Mouse (Mus musculus) adipocyte (in vitro differentiated cells): ENCODE measurements around the gene Nr6a1.
A peak's percentile ranks its signal among the peaks of the same experiment; 100 is the strongest.

Source experiments
- DNase-seq: peaks from one replicate; pipeline ENCODE4 v3.0.0-alpha.2; 2016; ENCODE audit warnings: low spot score

Gene Nr6a1

GRCm38 (mm10) chr2:38874544-38875108 is 52.9 kb downstream of the Nr6a1 start:
- DNase-seq = peak; percentile 47

GRCm38 (mm10) chr2:38872730-38873129 is 54.8 kb downstream of the Nr6a1 start:
- no peak for DNase-seq

DNA sequence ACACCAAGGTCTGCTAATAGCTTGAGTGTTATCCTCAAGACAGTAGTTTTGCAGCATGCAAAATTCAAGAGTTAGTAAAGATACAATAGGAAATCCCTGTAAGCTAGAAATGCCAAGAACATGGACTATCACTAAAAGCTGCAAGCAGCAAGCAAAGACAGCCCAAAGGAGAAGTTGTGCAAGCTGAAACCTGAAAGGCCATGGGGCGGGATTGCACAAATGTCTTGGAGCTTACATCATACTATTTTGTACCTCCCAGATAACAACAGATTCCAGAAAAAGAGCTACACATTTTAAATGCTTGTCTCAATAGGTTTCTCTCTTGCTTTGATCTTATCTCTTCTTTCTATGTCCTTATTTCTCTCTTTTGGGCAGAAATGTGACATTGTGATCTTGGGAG is 60.8 kb downstream of the Nr6a1 start:
- peak; percentile 74 for DNase-seq

DNA sequence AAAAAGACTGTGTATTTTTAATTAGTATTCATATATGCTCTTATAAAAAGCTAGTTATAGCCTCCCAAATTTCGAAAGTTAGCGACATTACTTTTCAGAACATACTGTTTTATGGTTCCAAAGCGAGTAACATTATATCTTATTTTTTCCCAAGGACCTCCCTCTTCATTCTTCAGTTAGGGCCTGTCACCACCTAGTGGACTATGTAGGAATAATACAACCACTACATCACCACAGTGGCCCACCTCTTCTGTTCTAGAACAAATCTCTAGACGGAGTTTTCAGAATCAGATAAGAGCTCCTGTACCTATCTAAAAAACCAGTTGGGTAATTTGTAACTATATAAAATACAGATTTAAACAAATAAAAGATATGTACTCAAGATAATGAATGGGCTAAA is 63.5 kb downstream of the Nr6a1 start:
- peak; percentile 77 for DNase-seq

- DNase-seq = no peak
Measured at GRCm38 (mm10) chr2:38851797-38852196, 75.7 kb downstream of the Nr6a1 start.

- DNase-seq = no peak
Measured at GRCm38 (mm10) chr2:38846319-38846718, 81.2 kb downstream of the Nr6a1 start.

- no peak for DNase-seq
Measured at GRCm38 (mm10) chr2:38835489-38835888, 92.0 kb downstream of the Nr6a1 start.

DNA sequence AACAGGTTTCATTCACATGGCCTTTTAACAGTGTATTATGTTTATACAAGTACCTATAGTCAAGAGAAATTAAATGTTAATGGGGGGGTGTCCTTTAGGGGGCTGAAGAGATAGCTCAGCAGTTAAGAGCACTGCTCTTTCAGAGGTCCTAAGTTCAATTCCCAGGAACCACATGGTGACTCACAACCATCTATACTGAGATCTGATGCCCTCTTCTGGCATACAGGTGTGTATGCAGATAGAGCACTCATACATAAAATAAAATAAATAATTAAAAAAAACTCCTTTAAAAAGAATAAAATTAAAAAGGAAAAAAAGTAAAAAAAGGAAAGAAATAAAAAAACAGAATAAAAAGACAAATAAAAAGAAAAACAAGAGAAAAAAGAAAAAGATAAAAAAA is 95.5 kb downstream of the Nr6a1 start:
- DNase-seq = no peak

DNA sequence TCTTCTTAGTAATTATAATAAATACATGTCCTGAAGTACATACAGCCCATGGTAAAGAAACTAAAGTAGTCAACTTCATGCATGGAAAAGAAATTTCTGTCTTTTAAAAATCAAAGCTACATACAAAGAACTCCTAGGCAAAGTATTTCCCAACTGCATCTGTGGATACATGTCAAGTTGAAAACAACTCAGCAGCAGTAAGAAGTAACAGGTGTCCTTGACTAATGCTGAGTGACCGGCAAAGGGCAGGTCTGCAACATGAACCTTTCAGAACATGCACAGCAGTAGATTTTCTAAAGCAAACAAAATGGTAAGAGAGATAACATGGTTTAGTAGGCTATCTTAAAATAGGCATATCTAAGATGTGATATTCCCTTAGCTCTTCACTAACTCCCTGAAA is 98.0 kb downstream of the Nr6a1 start:
- no peak for DNase-seq

DNA sequence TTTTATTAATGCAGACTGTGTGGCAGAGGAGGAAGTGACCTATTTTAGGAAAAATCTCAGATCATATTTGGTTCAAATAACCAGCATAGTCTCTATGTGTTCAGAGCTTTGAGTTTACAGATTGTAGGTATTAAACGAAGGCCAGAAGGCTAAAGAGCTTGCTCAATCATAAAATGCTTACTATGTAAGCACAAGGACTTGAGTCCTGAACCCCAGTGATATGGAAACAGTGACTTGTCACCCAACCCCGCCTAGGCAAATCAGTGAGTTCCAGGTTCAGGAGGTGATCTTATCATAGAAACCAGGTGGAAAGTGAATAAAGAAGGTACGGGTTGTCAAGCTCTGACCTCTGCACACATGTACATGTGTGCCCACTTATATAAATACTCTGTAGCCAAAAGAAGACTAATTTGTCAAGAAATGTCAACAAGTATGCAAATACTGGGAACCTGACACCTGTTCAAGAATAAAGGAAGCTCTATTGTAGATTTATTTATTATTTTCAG is 99.6 kb downstream of the Nr6a1 start:
- DNase-seq = no peak

DNA sequence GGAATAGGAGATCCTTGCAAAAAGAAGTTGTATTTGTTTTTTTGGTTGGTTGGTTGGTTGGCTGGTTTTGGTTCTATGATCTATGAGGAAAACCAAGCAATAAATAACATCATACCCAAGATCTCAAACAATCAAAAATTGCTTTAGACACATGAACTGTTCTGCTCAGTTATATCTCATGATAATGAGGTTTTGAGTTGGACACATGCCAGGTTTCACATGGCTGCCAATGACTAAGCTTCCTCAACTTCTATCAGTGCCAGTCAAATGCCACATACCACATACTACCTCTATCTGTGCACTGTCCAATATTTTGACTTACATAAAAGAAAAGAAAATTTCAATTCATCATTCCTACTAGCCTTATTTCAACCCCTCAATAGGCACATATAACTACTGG is 101.3 kb downstream of the Nr6a1 start:
- peak; percentile 49 for DNase-seq

DNA sequence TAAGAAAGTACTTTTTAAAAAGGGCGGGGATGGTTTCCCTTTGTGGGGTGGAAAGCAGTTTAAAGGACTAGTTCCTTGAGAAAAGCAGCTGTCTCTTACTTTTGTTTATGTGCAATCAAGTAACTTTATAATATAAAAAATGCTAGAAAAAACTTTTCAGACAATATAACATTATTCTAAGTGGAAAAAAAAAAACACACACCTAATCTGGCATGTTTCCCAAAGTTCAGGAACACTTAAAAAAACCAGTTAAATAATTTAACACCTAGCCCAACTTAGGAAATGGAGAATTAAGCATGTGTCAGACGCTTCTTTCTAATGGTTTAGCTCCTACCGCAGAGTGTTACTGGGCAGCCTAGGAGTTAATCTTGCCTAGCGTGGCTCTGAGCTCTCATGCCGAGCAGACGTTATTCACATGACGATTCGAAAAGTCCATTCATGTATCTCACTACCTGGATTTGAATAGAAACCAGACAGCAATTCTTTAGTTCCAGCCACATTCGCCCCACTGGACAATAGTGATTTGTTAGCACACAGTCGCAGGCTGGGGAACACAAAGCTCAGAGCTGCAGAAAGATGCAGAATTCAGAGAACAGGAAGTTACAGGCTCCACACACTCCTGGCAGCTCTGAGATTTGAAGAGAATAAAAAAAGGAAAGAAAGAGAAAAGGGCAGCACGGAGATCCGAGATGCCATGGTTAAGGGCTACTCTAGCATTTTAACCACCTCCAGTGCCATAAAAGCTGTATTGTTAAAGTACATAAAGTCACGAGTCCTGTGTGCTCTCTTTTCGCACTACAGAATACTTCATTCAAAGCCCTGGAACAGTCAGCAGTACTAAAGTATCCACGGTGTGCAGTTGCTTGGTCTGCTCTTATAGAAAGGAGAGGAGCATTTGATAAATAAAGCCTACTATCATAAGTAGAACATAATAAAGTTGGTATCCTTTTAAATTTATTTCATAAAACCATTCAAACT is 102.4 kb downstream of the Nr6a1 start:
- DNase-seq = peak; percentile 55

- peak; percentile 69 for DNase-seq
Measured at GRCm38 (mm10) chr2:38823912-38824583, 103.4 kb downstream of the Nr6a1 start.

GRCm38 (mm10) chr2:38823406-38823805 is 104.1 kb downstream of the Nr6a1 start:
- peak; percentile 79 for DNase-seq

- DNase-seq = peak; percentile 42
Measured at GRCm38 (mm10) chr2:38822995-38823394, 104.5 kb downstream of the Nr6a1 start.

GRCm38 (mm10) chr2:38817487-38817886 is 110.0 kb downstream of the Nr6a1 start:
- DNase-seq = no peak

- peak; percentile 91 for DNase-seq
Measured at GRCm38 (mm10) chr2:38797087-38797624, 130.3 kb downstream of the Nr6a1 start.

DNA sequence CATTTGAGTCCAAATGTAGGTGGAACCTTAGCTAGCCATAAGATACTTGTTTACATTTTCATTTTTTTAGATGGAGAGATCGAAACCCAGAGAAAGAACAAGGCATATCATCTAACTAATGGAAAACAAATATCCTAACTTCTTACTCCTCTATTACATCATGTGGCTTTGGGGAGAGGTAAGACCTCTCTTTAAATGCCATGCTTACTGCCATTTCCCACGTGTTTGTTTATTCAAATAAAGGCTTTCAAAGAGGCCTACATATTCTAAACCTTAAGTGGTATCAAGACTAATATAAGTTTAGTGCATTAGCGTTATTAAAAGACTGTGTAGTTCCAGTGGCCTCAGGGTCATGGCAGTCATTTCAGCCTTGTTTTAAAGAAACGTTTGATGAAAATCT is 140.2 kb downstream of the Nr6a1 start:
- no peak for DNase-seq

DNA sequence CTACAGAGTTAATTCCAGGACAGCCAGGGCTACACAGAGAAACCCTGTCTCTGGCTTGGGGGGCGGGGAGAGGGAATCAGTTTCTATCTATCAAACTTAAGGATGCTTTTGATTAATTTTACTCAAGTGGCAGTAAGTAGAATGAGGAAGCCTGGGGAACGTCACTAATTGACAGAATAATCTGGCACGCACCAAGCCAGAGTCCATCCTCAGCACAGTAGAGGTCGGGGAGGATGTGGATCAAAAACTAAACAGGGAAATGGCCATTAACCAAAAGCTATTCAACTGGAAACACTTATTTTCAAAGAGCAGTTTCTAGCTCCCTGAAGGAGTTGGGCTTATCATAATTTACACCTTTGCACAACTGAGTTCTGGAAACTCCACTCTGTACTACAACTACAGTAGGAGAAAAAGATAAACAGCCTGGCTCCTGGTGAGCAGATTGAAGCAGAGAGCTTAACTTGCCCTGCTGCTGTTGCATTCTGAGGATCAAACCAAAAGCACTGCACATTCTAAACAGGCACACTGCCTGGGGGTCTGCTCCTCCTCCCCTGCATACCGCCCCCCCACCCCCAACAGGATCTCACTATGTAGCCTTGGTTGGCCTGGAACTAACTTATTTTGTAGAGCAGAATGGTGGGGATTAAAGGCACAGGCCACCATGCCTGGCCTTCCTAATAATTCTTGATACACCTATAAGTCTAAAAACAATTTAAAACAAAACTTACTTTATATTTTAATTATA is 141.1 kb downstream of the Nr6a1 start:
- DNase-seq = no peak

- no peak for DNase-seq
Measured at GRCm38 (mm10) chr2:38785113-38785512, 142.4 kb downstream of the Nr6a1 start.

DNA sequence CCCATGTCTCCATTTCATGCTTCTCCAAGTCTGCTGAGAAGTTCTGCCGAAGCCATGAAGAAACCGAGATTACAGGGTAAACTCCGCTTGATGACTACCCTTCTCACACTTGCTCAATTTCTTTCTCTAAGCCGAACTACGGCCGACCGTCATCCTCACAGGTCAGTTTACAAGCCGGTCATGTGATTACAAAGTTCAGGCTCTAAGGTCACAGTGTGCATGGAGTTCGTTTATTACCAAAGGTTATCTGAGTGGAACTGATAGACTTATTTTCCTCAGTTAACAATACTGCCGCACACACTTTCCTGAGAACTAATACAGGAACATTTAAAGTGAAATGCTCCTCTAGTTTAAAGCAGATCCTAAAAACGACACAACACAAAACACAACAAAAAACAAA is 143.1 kb downstream of the Nr6a1 start:
- DNase-seq = peak; percentile 19

DNA sequence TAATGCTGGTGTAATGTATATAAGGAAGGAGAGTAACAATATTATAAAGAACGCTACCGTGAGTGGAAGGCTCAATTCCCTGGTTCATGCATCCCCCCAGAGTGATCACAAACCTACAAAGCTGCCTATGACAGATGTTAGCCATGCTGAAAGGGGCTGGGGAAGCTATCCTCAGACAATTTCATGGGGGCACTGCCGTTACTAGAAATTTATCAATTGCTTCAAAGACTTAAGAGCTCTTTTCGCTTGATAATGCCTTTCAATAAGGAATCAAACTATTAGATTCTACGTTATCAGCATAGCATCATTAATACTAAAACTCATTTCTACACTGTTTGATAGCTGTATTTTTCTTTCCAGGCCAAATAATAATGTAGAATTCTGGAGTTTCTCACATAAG is 144.1 kb downstream of the Nr6a1 start:
- DNase-seq = no peak
